Mouse (Mus musculus) retina, postnatal 7 days (tissue): ENCODE results near the gene Hoxa6.

Source experiments
- DNase-seq: peaks from one replicate; pipeline ENCODE4 v3.0.0-alpha.2; 2012; ENCODE audit warnings: low read depth, low spot score

Gene Hoxa6

GRCm38 (mm10) chr6:52216691-52217458 is 8.4 kb upstream of the Hoxa6 start:
- no peak for DNase-seq

DNA sequence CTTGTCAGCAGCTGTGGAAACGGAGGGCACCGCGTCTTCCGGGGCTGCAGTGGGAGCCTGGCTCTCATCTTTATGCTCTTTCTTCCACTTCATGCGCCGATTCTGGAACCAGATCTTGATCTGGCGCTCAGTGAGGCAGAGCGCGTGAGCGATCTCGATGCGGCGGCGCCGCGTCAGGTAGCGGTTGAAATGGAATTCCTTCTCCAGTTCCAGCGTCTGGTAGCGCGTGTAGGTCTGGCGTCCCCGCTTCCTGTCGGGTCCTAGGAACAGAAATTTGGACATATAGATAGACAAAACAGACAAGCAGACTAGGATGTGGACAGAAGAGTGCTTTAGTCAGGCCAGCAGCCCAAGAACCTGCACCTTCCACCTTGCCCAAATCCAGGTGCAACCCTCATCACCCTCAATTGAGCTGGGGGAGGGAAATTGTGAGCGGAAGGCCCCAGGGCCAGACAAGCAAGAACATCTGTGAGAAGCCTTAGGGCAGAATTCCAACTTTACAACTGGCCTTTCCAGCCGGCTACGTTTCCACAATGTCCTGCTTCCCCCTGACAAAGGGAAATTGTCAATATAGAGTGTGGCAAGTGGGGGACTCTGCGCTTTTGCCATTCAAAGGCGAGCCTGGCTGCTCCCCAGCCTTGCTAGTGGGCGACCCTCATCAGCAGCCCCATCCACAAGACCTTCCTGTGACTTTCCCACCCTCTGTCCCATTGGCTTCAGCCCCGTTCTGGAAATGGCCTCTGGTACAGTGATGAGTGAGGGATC is 7.4 kb upstream of the Hoxa6 start:
- no peak for DNase-seq

GRCm38 (mm10) chr6:52215070-52215469 is 6.5 kb upstream of the Hoxa6 start:
- no peak for DNase-seq

DNA sequence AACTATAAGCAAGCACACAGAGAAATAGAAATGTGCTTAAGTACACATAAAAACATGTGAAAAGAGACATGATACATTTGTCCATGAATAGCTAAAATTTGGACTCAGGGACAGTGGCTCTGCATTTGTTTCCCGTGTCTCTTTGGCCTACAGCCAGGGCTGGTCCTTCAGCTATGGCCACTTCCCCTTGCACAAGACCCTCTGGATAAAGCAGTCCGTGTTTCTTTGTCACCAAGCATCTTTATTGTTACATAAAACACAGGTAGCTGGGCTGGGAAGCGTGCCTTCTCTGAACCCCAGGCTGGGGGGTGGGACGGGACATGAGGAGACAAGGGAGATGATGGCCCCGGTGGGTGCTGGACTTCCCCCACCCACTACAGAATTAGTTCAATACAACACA is 5.7 kb upstream of the Hoxa6 start:
- DNase-seq, result no peak

DNA sequence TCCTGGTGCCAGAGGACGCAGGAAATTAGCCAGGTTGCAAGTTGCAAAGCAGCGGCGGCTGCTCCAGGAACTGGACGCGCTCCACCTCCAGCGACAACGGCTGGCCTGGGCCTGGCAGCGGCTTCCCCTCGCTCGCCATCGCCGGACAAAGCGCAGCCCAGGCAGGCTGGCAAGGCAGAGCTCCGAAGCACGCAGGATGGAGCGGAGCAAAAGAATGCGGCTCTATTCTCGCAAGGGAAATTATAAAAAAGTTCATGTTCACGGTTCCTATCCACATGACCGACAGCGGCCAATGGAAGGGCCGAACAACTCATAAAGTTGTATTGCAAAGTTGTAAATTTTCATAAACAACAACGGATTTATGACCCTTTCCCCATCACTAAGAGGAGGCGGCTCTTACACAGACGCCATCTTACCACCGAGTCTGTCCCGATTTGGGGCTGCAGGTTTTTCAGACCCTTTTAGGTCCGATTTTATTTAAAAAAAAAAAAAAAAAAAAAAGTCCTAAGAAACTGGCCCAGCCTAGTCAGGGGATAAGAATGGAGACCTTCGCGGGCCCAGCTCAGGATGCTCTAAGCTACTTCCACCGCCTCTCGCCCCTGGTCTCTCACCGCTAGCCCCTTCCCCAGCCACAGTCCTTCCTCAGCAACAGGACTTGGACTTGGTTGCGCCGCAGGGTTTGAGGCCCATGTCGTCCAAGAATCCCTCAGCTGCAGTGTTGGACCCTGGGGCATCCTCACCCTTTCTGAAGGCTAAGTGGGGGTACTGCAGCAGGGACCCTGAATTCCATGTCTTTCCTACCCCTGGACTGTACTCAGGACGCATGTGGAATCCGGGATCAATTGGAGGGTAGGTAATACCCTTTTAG is 4.8 kb upstream of the Hoxa6 start, which contains the start of the genes Hoxa3 and Gm28308:
Gene Hoxa3 (minus strand): TSS at position 218 of the 868 bp plus-strand sequence.
Gene Gm28308 (minus strand): TSS at position 221 of the 868 bp plus-strand sequence.
- no peak for DNase-seq

- DNase-seq, result no peak
These were observed 4.1 kb upstream of the Hoxa6 start for GRCm38 (mm10) chr6:52212556-52213118.

GRCm38 (mm10) chr6:52211961-52212360 is 3.4 kb upstream of the Hoxa6 start:
- DNase-seq, result no peak

GRCm38 (mm10) chr6:52211170-52211935 is 2.8 kb upstream of the Hoxa6 start:
- DNase-seq, result peak; percentile 64

- no peak for DNase-seq
These were observed 1.1 kb upstream of the Hoxa6 start for GRCm38 (mm10) chr6:52209685-52210046.

- no peak for DNase-seq
These were observed 554 bp upstream of the Hoxa6 start for GRCm38 (mm10) chr6:52208868-52209684.

- no peak for DNase-seq
These were observed 892 bp downstream of the Hoxa6 start for GRCm38 (mm10) chr6:52207684-52207976.

DNA sequence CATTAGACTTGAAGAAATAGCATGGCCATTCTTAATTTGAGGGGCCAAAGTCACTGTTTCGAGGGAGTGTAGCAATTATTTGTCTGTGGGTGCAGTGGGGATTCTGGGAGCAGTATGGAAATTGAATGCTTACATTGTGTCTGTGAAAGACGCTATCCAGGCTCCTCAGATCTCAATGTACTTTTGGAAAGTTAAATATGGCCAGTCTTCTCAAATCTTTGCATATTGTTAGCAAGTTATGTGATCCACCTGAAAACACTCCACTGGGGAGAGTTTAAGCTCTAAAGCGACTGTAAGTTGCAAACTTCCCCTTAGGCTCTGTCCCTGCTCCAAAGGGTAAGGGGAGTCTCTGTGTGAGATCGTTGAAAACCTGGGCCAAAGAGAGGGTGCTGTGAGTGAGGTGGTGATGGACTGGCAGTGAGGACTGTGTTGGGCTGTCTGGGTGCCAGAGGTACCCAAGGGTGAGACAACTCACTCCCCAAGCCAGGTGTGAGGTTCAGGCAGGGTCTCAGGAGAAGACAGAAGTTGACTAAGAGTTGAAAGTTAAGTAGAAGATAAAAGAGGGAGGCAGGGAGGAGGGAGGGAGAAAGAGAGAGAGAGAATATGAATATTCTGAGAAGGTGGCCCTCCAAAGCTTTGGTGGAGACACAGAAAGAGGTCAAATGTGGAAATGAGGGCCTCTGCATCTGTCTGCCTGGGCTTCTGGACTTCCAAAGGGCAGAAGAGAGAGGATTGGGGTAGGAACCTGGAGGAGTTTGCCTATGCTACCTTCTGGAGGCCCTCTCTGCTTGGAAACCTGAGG is 1.4 kb downstream of the Hoxa6 start:
- no peak for DNase-seq

- DNase-seq, result no peak
These were observed 2.6 kb downstream of the Hoxa6 start for GRCm38 (mm10) chr6:52205638-52206621.

DNA sequence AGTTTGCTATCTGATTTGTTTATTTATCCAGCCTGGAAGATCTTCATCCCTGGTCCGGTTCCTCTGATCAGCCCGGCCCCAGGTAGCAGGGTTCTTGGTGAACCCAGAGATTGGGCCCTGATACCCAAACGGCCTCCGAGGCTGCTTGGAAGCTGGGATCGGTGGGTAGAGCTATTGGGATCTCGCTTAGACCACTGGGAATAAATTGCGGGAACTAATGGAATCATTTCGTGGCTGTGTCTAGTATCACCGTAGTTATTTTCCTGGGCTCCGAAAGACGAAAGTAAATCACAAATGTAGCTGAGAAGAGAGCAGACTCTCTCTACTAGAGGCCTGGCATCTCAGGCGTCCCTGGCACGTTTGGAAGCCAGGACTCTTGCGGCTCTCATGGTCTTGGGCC is 3.3 kb downstream of the Hoxa6 start:
- no peak for DNase-seq

- DNase-seq, result no peak
These were observed 4.3 kb downstream of the Hoxa6 start, which contains the start of gene Hoxa5 for GRCm38 (mm10) chr6:52204050-52204752. Gene Hoxa5, minus strand, starts transcription at chr6:52204587.

- DNase-seq, result no peak
These were observed 5.0 kb downstream of the Hoxa6 start for GRCm38 (mm10) chr6:52203371-52204049.

DNA sequence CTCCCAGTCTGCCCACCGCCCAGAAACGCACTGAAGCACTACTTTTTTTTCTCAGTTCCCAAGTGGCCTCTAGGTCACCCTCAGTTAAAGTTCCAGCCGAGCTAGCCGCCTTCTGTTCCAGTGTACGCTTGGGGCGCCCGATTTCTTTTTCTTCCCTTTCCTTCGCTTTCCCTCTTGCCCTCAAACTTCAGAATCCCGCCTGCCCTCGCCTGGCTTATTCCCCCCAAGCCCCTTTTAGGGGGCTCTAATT is 5.5 kb downstream of the Hoxa6 start:
- no peak for DNase-seq
